Mouse (Mus musculus): ENCODE data around the gene Olfr1242. TPM values are rescaled to one million over a fixed set of nuclear protein-coding genes. Genes with fewer than 3 reads are reported as not detected.

The Olfr1242 gene
- not detected in 2 replicates for polyA plus RNA-seq (2021; fragmentation: Nextera tagmentation)
- long read RNA-seq, experiment 1 = 0 reads
- long read RNA-seq, experiment 2 = 0 reads

GRCm38 (mm10) chr2:89498235-89498634 lies at the start of gene Olfr1242:
Gene Olfr1242, minus strand, starts transcription at chr2:89498335.

GRCm38 (mm10) chr2:89531387-89531786 lies 33.3 kb upstream of the Olfr1242 start, which contains the start of gene Olfr1243:
Gene Olfr1243, minus strand, starts transcription at chr2:89531487.

GRCm38 (mm10) chr2:89487026-89487425 lies 11.1 kb downstream of the Olfr1242 start, which contains the start of gene Olfr1241:
Gene Olfr1241, minus strand, starts transcription at chr2:89487126.

GRCm38 (mm10) chr2:89442900-89443299 lies 55.2 kb downstream of the Olfr1242 start, which contains the start of gene Olfr1240:
Gene Olfr1240, minus strand, starts transcription at chr2:89443000.

Other genes with a start within 250 kb of the Olfr1242 start
- not detected in 2 replicates for gene Olfr1228, start 244.3 kb downstream of the Olfr1242 start, polyA plus RNA-seq (2021; fragmentation: Nextera tagmentation)
- not detected in 2 replicates for gene Olfr1229, start 210.3 kb downstream of the Olfr1242 start, polyA plus RNA-seq (2021; fragmentation: Nextera tagmentation)
- not detected in 2 replicates for gene Olfr1230, start 201.1 kb downstream of the Olfr1242 start, polyA plus RNA-seq (2021; fragmentation: Nextera tagmentation)
- not detected in 2 replicates for gene Olfr1231, start 191.3 kb downstream of the Olfr1242 start, polyA plus RNA-seq (2021; fragmentation: Nextera tagmentation)
- gene Olfr1232, start 168.7 kb downstream of the Olfr1242 start, polyA plus RNA-seq (2021; fragmentation: Nextera tagmentation) = not detected in 2 replicates
- not detected in 2 replicates for gene Olfr1233, start 155.9 kb downstream of the Olfr1242 start, polyA plus RNA-seq (2021; fragmentation: Nextera tagmentation)
- not detected in 2 replicates for gene Olfr1234, start 133.5 kb downstream of the Olfr1242 start, polyA plus RNA-seq (2021; fragmentation: Nextera tagmentation)
- gene Olfr1238, start 88.7 kb downstream of the Olfr1242 start, polyA plus RNA-seq (2021; fragmentation: Nextera tagmentation) = not detected in 2 replicates
- not detected in 2 replicates for gene Olfr1239, start 77.9 kb downstream of the Olfr1242 start, polyA plus RNA-seq (2021; fragmentation: Nextera tagmentation)
- gene Olfr1240, start 55.3 kb downstream of the Olfr1242 start, polyA plus RNA-seq (2021; fragmentation: Nextera tagmentation) = not detected in 2 replicates
- gene Olfr1241, start 11.2 kb downstream of the Olfr1242 start, polyA plus RNA-seq (2021; fragmentation: Nextera tagmentation) = not detected in 2 replicates
- gene Olfr1243, start 33.2 kb upstream of the Olfr1242 start, polyA plus RNA-seq (2021; fragmentation: Nextera tagmentation) = not detected in 2 replicates
- not detected in 2 replicates for gene Olfr1245, start 80.1 kb upstream of the Olfr1242 start, polyA plus RNA-seq (2021; fragmentation: Nextera tagmentation)
- not detected in 2 replicates for gene Olfr1246, start 94.8 kb upstream of the Olfr1242 start, polyA plus RNA-seq (2021; fragmentation: Nextera tagmentation)
- gene Olfr1247, start 115.8 kb upstream of the Olfr1242 start, polyA plus RNA-seq (2021; fragmentation: Nextera tagmentation) = not detected in 2 replicates
- gene Olfr1248, start 119.9 kb upstream of the Olfr1242 start, polyA plus RNA-seq (2021; fragmentation: Nextera tagmentation) = not detected in 2 replicates
- not detected in 2 replicates for gene Olfr1249, start 136.6 kb upstream of the Olfr1242 start, polyA plus RNA-seq (2021; fragmentation: Nextera tagmentation)
- gene Olfr1250, start 163.1 kb upstream of the Olfr1242 start, polyA plus RNA-seq (2021; fragmentation: Nextera tagmentation) = not detected in 2 replicates
- gene Olfr1251, start 173.6 kb upstream of the Olfr1242 start, polyA plus RNA-seq (2021; fragmentation: Nextera tagmentation) = not detected in 2 replicates
- gene Olfr1252, start 226.7 kb upstream of the Olfr1242 start, polyA plus RNA-seq (2021; fragmentation: Nextera tagmentation) = not detected in 2 replicates